Mouse (Mus musculus) liver, postnatal 0 days (tissue): ENCODE data around the gene Tnfrsf12a. TPM values are rescaled to one million over a fixed set of nuclear protein-coding genes. Genes with fewer than 3 reads are reported as not detected.

Experiments
- ATAC-seq: fragments of 200-750 bp; cut with Nextera tagmentation; 2 replicates; pipeline ENCODE4 v1.8.0; 2017; ENCODE audit warnings: mild to moderate bottlenecking, moderate library complexity
- DNase-seq: peaks from one replicate; pipeline ENCODE4 v3.0.0-alpha.2; 2016
- H3K27ac ChIP-seq: fragments of 300-500 bp; sonication (generic); 2 replicates; pipeline ENCODE4 v1.5.1; 2014; ENCODE audit warnings: antibody characterized with exemption, moderate library complexity, mild to moderate bottlenecking, low read depth
- H3K27me3 ChIP-seq: fragments of 300-500 bp; sonication (generic); 2 replicates; pipeline ENCODE4 v1.6.1; 2014; ENCODE audit warnings: low read length, control low read depth, mixed read lengths; ENCODE audit not compliant: insufficient read depth
- H3K36me3 ChIP-seq: fragments of 300-500 bp; sonication (generic); replicated peaks from 2 replicates; pipeline ENCODE4 v1.6.1; 2014; ENCODE audit warnings: mild to moderate bottlenecking, control low read depth, low read length, moderate library complexity, mixed read lengths; ENCODE audit not compliant: insufficient read depth
- H3K4me1 ChIP-seq: fragments of 300-500 bp; sonication (generic); 2 replicates; pipeline ENCODE4 v1.6.1; 2014; ENCODE audit warnings: antibody characterized with exemption, mild to moderate bottlenecking, control low read depth; ENCODE audit not compliant: insufficient read depth
- H3K4me2 ChIP-seq: fragments of 300-500 bp; sonication (generic); 2 replicates; pipeline ENCODE4 v1.6.1; 2014; ENCODE audit warnings: low read depth, mild to moderate bottlenecking, low read length, moderate library complexity, mixed read lengths
- H3K4me3 ChIP-seq: fragments of 300-500 bp; sonication (generic); 2 replicates; pipeline ENCODE4 v1.5.1; 2014; ENCODE audit warnings: low read depth, low read length
- H3K9ac ChIP-seq: fragments of 300-500 bp; sonication (generic); replicated peaks from 2 replicates; pipeline ENCODE4 v1.6.1; 2014; ENCODE audit warnings: mild to moderate bottlenecking, moderate library complexity
- H3K9me3 ChIP-seq: fragments of 300-500 bp; sonication (generic); 2 replicates; pipeline ENCODE4 v1.6.1; 2016; ENCODE audit warnings: mild to moderate bottlenecking, control low read depth, low read length, mixed read lengths
- CTCF ChIP-seq: sonication (generic); IDR thresholded peaks from 2 replicates; pipeline ENCODE4 v1.5.1; 2016; ENCODE audit warnings: antibody characterized with exemption, low read depth
- EP300 ChIP-seq: IDR thresholded peaks from 2 replicates; pipeline ENCODE4 v1.6.1; 2016; ENCODE audit warnings: antibody characterized with exemption, low read depth, mild to moderate bottlenecking
- WGBS: fragments of 180-500 bp; shearing (Covaris S2); extraction: QIAGEN DNeasy Blood & Tissue Kit; methylation state at CpG from one replicate; pipeline ENCODE4 v1.1.7; 2014; ENCODE audit not compliant: insufficient replicate concordance; 5-methylcytosine and 5-hydroxymethylcytosine counted together
- polyA plus RNA-seq: library from polyadenylated mRNA; unstranded; fragments of >200 nt; fragmentation: Nextera tagmentation; extraction: Ambion mirVana; gene quantifications from 2 replicates; pipeline ENCODE4 v1.2.1, GENCODE M21; 2015

The Tnfrsf12a gene
- polyA plus RNA-seq, 1 experiment from 2014 or later: 29.7 TPM

DNA sequence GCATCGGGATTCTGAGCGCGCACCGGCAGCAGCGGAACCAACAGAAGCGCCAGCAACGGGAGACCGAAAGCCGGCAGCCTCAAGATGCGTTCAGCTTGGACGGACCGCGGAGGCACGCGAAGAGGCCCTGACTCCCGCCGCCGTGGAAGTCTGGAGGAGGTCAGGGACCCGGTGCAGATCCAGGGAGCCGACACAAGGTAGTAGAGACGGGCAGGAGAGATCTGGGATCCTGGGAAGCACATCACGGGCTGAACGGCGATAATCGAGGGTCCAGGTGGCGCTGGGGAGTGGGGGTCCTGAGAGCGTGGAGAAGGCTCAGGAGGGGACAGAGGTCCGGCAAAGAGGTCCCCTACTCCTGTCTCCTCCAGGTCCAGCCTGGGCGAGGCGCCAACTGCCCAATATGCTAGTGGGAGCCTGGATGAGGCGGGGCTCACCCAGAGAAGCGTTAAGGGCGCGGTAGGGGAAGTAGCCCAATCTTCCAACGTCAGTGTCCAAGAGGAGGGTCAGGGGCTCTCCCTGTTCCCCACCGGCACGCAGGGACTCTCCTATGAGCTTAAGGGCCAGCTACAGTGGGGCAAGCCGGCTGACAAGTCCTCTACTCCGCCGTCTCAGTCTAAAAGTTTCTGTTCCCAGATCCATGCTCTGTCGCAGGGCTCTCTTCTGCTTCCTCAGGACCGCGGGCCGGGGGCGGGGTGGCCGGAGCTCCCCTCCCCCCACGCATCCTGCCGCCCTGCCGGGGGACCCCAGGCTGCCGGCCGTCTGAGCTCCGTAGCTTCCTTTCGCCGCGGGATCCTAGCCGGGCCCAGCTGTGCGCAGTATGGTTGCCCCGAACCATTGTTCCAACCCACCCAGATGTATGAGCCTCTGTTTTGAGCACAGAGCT lies 32.4 kb downstream of the Tnfrsf12a start, which contains the start of gene Mmp25:
TSS of gene Mmp25 (minus strand) at position 665 of the 883 bp plus-strand sequence.
- no peak within 1 kb of the TSS for H3K27ac ChIP-seq
- DNase-seq (no peak), ATAC-seq (no peak)

DNA sequence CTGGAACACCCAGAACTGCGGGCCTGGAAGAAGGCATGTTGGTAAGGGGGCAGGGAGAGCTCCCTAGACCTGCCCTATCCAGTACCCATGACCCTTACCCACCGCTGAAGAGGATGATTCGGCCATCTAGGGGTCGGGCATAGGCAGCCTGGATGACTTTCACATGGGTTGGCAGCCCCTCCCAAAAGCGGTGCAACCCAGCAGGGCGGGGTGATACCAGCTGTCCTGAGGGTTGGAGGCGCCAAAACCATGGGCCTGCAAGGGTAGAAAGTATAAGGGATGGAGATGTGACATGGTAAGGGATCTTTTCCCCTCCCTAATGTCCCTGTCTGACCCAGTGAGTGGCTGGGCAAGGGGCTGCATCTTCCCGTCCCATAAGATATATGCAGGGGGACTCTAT lies 46.0 kb downstream of the Tnfrsf12a start:
- 57% methylated on average over 8 of the region's 8 CpGs for WGBS
- Histone ChIP-seq H3K27me3 (0 out of 2 replicates have a peak, but pooled peaks cover 5% of the 10 kb centered on the region), H3K27ac (no peak overlapping the region), H3K4me1 (no peaks in the 10 kb centered on the region; the same call in 1 of the 2 replicates), H3K4me3 (no peak overlapping the region), H3K4me2 (no peak overlapping the region), H3K36me3 (no peaks in the 10 kb centered on the region), H3K9ac (no peak overlapping the region), H3K9me3 (no peaks in the 10 kb centered on the region)
- no peak for ATAC-seq
- no peak for DNase-seq
- no peak for TF ChIP-seq CTCF
- TF ChIP-seq EP300: no peak

More for the DNA sequence above, 32.4 kb downstream of the Tnfrsf12a start, which contains the start of gene Mmp25:
- peak within 1 kb of the TSS; percentile 47 for H3K4me3 ChIP-seq
- peak within 1 kb of the TSS; percentile 55 for H3K9ac ChIP-seq
- WGBS: 2% methylated on average over 58 of the region's 58 CpGs
- H3K4me2 ChIP-seq: peak within 1 kb of the TSS; percentile 71
- peaks cover 24% of the 10 kb centered on the region for H3K27me3 ChIP-seq
- H3K4me1 ChIP-seq: no peaks in the 10 kb centered on the region; the same call in 1 of the 2 replicates
- no peaks in the 10 kb centered on the region for H3K9me3 ChIP-seq
- no peak for TF ChIP-seq EP300
- no peak for TF ChIP-seq CTCF
- H3K36me3 ChIP-seq: no peaks in the 10 kb centered on the region

- H3K9me3 ChIP-seq: no peaks in the 10 kb centered on the region
- no peak overlapping the region for H3K4me2 ChIP-seq
- DNase-seq (peak; percentile 82), ATAC-seq (peak; percentile 76)
- no peaks in the 10 kb centered on the region for H3K36me3 ChIP-seq
- TF ChIP-seq EP300 (no peak), CTCF (peak; percentile 86)
- WGBS: 13% methylated on average over 22 of the region's 22 CpGs
- H3K9ac ChIP-seq: no peak overlapping the region
- H3K27me3 ChIP-seq: 0 out of 2 replicates have a peak, but pooled peaks cover 5% of the 10 kb centered on the region
- H3K4me3 ChIP-seq: no peak overlapping the region
- H3K4me1 ChIP-seq: no peaks in the 10 kb centered on the region; the same call in 1 of the 2 replicates
- H3K27ac ChIP-seq: no peak overlapping the region
Measured at GRCm38 (mm10) chr17:23630195-23631020, 46.9 kb downstream of the Tnfrsf12a start.

GRCm38 (mm10) chr17:23627813-23628212 lies 49.5 kb downstream of the Tnfrsf12a start:
- 47% methylated on average over 7 of the region's 7 CpGs for WGBS
- Histone ChIP-seq H3K27ac (no peak overlapping the region), H3K36me3 (no peaks in the 10 kb centered on the region), H3K4me3 (no peak overlapping the region), H3K27me3 (0 out of 2 replicates have a peak, but pooled peaks cover 5% of the 10 kb centered on the region), H3K4me2 (no peak overlapping the region), H3K9ac (no peak overlapping the region), H3K4me1 (no peaks in the 10 kb centered on the region; the same call in 1 of the 2 replicates), H3K9me3 (no peaks in the 10 kb centered on the region)
- no peak for ATAC-seq
- DNase-seq: no peak
- TF ChIP-seq CTCF (no peak), EP300 (no peak)

Other genes with a start within 250 kb of the Tnfrsf12a start
- gene Vmn2r117, start 197.8 kb downstream of the Tnfrsf12a start, polyA plus RNA-seq: not detected in 2 replicates
- gene Zfp213, start 113.2 kb downstream of the Tnfrsf12a start, polyA plus RNA-seq: 5.2 and 5.5 TPM in 2 replicates
- 1.1 and 1.4 TPM in 2 replicates for gene Zfp13, start 78.0 kb downstream of the Tnfrsf12a start, polyA plus RNA-seq
- gene Zscan10, start 76.6 kb downstream of the Tnfrsf12a start, polyA plus RNA-seq: not detected in 2 replicates
- gene Mmp25, start 32.2 kb downstream of the Tnfrsf12a start, polyA plus RNA-seq: 0.49 and 0.67 TPM in 2 replicates
- gene Bicdl2, start 17.0 kb downstream of the Tnfrsf12a start, polyA plus RNA-seq: 0.05 and 0.31 TPM in 2 replicates
- gene Hcfc1r1, start 3.9 kb downstream of the Tnfrsf12a start, polyA plus RNA-seq: 26.6 and 28.6 TPM in 2 replicates
- 8.5 and 10.3 TPM in 2 replicates for gene Thoc6, start 3.6 kb downstream of the Tnfrsf12a start, polyA plus RNA-seq
- 0.94 and 1.3 TPM in 2 replicates for gene Cldn6, start 1.8 kb upstream of the Tnfrsf12a start, polyA plus RNA-seq
- 0.09 and 0.12 TPM in 2 replicates for gene Cldn9, start 6.6 kb upstream of the Tnfrsf12a start, polyA plus RNA-seq
- not detected in 2 replicates for gene 1520401A03Rik, start 45.3 kb upstream of the Tnfrsf12a start, polyA plus RNA-seq
- gene Pkmyt1, start 48.9 kb upstream of the Tnfrsf12a start, polyA plus RNA-seq: 12.5 and 13.9 TPM in 2 replicates
- 4.0 and 4.3 TPM in 2 replicates for gene Paqr4, start 63.4 kb upstream of the Tnfrsf12a start, polyA plus RNA-seq
- not detected in 2 replicates for gene Kremen2, start 68.4 kb upstream of the Tnfrsf12a start, polyA plus RNA-seq
- 11.9 TPM in 2 replicates for gene Flywch1, start 94.1 kb upstream of the Tnfrsf12a start, polyA plus RNA-seq
- gene Flywch2, start 108.6 kb upstream of the Tnfrsf12a start, polyA plus RNA-seq: 2.3 and 2.4 TPM in 2 replicates
- 132 and 137 TPM in 2 replicates for gene Srrm2, start 113.1 kb upstream of the Tnfrsf12a start, polyA plus RNA-seq
- 458 and 460 TPM in 2 replicates for gene Elob, start 151.7 kb upstream of the Tnfrsf12a start, polyA plus RNA-seq
- gene Prss33, start 158.6 kb upstream of the Tnfrsf12a start, polyA plus RNA-seq: not detected in 2 replicates
- gene Prss32, start 166.4 kb upstream of the Tnfrsf12a start, polyA plus RNA-seq: not detected in 2 replicates
- gene Prss41, start 166.7 kb upstream of the Tnfrsf12a start, polyA plus RNA-seq: 0.06 and 0.25 TPM in 2 replicates
- gene Prss21, start 190.6 kb upstream of the Tnfrsf12a start, polyA plus RNA-seq: not detected in 2 replicates
- not detected in 2 replicates for gene Dcpp1, start 203.4 kb upstream of the Tnfrsf12a start, polyA plus RNA-seq
- not detected in 2 replicates for gene Dcpp2, start 203.4 kb upstream of the Tnfrsf12a start, polyA plus RNA-seq
- not detected in 2 replicates for gene Dcpp3, start 240.0 kb upstream of the Tnfrsf12a start, polyA plus RNA-seq